Mouse (Mus musculus): ENCODE data around the gene Larp1b.
"Not testable (repeated sequence)": the region's sequence is repeated elsewhere in the genome, so short reads cannot be mapped to it uniquely, and the experiment has no call there.

Gene Larp1b

DNA sequence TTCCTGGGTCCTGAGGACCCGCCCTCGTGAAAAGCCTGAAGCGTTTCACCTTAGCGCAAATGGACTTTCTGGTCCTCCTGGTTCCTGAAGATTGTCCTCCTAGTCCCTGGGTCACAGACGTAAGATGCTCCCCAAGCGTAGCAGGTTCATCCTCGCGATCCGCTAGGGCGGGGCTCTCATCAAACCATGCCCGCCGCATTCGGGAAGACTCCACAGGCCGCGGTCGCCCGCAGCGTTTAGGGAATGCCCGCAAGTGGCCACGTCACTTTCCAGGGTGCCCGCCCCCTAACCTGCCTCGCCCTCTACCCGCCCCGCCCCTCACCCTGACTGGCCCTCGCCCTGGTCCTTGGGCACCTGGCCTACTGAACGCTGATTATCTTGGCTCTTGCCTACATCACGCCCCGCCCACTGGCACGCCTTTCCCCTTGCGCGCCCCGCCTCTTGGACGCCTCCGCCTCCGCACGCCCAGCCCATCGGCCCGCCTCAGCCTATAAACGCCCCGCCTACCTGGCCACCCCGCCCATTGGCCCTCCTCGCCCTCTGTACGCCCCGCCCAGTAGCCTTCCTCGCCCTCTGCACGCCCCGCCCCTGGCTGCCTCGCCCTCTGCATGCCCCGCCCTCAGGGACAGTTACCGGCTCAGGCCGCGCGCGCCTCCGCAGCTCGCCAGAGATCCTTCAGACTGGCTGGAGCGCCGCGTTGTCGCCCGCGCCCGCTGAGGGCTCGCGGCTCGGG is at the start of gene Larp1b:
TSS of gene Larp1b (plus strand) at position 659 of the 733 bp plus-strand sequence.
- CTCF ChIA-PET, result interaction anchor here (0.7 kb wide), 1 partner anchor 24 kb away, joined by 11 read pairs; no protein-coding TSS in a partner anchor

DNA sequence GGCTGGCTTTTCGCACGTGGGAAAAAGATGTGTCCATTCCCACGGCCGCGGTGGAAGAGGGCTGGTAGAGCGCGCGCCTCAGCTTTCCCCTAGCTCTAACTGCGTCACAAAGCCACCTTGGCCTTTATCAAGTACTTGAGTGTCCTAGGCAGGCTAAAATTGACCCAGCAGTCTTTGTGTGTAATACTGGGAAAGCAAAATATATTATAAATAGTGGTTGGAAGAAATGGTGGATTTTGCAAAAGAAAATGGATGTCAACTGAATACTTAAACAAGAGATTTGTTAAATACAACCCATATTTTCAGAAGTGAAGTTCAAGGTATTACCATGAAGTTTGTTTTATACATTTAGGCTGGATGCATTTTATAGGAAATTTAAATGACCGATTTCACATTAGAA is 47.2 kb upstream of the Larp1b start, which contains the start of gene 1700034I23Rik:
TSS of gene 1700034I23Rik (minus strand) at position 101 of the 400 bp plus-strand sequence.
- CTCF ChIA-PET, result not testable (repeated sequence)

DNA sequence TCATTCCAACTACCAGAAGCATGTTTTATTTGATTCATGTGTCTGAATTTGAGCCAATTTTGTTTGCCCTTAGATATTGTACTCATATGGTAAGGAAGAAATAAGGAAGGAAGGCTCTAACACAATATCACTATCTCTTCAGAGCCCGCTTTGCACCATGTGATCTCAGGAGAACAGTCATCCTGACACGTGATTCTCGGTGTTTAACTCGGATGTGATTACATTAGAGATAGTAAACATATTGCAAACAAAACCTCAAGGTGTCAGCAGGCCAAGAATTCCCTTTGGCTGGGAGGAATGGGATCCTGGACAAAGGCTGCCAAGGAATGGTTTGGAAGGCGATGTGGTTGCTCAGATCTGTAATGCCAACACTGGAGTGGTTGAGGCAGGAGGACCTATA is 11.4 kb upstream of the Larp1b start:
- CTCF ChIA-PET, result no interaction called here

DNA sequence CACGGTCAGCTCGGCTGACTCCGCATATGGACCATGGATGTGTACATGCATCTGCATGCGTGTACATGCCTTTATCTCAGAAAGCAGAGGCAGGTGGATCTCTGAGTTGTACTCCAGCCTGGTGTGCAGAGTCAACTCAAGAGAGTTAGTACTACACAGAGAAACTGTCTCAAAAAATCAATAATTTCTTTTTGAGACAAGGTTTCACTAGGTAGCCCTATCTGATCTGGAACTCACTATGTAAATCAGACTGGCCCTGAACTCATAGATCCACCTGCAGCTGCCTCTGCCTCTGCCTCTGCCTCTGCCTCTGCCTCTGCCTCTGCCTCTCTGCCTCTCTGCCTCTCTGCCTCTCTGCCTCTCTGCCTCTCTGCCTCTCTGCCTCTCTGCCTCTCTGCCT is 11.0 kb upstream of the Larp1b start:
- CTCF ChIA-PET, result no interaction called here

DNA sequence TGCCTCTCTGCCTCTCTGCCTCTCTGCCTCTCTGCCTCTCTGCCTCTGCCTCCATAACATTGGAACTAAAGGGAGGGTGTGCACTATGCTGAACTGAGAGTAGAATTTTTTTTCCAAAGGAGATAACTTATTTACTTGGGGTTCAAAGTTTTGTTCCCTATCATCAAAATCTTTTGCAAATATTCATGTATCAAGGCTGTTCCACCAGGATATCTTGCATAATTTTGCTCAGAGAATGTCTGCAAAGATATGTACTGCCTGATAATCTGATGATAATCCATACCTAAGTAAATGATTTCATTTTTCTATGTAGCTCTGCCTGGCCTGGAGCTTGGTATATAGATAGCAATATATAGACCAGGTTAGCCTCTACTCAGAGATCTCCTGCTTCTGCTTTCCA is 10.6 kb upstream of the Larp1b start:
- CTCF ChIA-PET, result no interaction called here

DNA sequence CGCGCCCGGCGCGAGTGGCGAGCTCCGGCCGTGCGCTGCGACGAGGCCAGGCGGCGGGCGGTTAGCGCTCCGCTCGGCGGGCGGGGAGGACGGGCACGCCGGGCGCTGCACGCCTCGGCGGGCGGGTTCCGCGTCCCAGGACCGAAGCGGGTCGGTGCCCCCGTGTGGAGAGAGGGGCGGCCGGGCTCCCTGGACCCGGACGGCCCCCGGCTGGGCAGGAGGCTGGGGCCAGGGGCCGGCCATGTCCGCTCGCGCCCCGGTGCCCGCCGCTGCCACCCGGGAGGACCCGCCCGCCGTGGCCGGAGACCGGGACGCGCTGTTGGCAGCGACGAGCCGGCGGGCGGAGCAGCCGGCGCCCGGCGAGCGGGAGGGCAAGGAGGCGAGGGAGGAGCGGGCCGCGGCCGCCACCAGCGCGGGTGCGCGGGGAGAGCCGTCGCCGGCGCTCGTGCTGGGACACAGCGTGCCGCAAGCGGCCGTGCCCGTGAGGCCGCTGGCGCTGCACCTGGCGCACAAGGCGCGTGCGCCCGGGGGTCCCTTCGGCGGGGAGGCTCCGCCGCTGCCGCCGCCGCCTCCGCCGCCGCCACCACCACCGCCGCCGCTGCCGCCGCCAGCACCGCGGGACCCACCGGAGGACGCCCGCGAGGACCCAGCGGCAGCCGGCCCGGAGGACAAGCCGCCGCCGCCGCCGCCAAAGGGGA is 424 bp downstream of the Larp1b start:
- CTCF ChIA-PET, result interaction anchor here (0.7 kb wide), 1 partner anchor 23 kb away, joined by 11 read pairs; no protein-coding TSS in a partner anchor

DNA sequence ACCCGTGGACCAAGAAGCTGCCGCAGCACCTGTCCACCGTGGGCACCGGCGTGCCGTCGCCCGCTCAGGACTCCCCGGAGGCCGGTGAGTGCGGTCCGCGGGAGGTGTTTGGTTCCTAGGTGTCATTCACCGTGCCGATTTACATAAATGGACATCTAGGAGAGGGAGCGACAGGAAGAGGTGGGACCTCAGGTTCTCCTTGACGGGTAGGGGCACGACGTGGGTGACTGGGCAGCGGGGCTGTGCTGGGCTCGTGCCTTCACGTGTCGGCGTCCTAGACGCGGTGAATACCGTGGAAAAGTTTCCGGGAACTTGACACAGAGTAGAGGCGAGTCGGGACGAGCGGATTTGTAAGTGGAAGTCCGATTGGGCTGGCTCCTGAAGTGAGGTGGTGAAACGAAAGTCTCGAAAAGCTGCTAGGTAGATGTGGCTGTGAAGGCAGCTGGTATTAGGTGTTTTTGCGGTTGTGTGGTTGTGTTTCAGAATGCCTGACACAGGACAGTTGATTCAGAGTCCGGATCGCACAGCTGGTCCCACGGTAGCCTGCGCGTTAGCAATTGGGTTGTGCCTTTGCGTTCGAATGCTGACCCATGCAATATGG is 1.1 kb downstream of the Larp1b start:
- CTCF ChIA-PET, result no interaction called here

DNA sequence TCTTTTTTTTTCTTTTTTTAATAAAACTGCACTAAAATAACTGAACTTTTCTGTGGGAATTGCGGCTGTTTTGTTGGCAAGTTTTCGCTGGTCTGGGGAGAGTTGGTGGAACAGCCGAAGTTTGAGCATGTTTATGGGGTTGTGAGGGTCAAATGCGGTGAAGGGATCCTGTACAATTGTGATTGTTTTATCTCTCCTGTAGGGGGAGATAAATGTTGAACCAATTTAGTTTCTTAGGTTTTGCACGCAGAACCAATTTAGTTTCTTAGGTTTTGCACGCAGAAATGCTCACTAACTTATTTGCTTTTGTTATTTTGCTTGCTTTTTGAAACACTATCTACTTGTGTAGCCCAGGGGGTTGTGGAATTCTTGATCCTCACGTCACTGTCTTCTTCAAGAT is 1.7 kb downstream of the Larp1b start:
- CTCF ChIA-PET, result no interaction called here

DNA sequence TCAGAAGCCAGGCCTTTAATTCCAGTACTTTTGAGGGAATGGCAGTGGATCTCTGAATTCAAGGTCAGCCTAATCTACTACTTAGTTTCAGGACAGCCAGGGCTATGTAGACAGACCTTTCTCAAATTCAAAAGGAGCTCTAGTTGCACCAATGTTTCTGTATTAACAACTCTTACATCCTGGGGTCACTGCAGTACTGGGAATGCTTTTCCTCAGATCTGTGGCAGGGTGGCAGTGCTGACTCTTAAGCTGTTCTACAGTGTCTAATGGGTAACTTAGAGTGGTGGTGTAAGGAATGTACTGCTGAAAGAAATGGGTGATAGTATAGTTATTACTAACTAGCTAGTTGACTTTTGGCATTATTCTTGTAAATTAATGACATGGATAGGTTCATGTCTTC is 3.0 kb downstream of the Larp1b start:
- CTCF ChIA-PET, result no interaction called here

DNA sequence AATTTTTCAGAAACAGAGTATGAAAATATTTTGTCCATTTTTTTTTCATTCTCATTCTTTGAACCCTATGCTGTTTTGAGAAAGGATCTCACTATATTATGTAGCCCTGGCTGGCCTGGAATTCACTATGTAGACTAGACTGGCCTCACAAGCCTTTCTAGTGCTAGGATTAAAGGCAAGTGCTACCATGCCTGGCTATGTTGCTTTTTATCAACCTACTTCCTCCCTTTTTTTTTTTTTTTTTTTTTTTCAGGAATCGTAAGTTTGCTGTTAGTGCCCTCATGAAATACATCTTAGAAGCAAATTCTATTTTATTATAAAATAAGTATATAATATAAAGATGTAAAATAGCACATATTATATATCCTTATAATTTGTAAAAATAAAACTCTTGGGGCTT is 5.2 kb downstream of the Larp1b start:
- CTCF ChIA-PET, result no interaction called here

DNA sequence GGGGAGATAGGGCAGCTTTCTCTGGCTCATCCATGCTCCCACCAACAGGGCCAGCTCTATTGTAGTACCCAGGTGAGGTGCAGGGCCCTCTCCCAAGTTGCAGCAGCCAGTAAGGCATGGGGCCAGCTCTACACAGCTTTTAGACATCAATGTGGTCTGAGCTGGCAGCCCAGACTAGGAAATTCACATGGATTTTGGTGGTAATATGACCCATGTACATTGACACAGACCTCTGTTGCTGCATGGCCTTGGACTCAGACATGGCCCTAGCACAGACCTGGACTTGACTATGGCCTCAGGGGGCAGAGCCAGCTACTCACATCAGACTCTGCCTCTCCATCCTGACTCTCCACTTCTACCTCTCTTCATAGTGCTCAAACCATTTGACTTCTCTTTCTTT is 9.2 kb downstream of the Larp1b start:
- CTCF ChIA-PET, result interaction anchor here (0.7 kb wide), 1 partner anchor 113 kb away, joined by 4 read pairs; no protein-coding TSS in a partner anchor

DNA sequence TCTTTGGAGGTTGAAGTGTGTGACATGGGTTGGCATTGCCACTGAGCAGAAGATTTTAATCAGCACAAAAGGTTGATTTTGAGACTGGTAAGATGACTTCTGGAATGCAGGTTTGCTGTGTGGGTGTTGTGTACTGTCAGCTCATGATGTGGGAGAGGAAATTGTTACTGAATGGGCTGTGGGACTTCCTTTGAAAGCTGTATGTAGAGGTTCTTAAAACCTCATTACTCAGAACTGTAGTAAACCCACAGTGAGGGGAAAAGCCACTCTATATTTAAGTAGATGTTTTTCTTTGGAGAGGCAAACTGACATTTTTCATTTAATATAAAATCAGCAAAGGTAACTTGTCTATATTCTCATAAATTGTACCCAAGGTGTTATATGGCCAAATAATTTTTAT is 31.1 kb downstream of the Larp1b start:
- CTCF ChIA-PET, result no interaction called here

DNA sequence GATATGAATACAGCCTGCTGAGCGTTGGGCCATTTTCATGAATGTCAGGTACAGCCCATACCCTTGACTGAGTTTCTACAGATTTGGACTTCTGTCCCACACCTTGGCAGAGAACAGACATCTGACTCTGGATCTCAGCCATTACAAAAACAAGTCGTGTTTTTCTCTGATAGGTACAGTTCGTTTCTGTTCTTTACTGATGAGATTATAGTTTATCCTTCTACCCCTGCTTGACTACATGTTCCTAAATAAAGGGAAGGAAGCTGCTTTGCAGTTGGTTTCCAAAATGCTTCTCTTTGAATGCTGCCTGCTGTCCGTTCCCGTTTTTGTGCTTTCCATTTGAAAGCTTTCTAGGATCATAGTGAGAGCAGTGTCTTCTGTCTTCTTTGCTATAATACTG is 37.9 kb downstream of the Larp1b start:
- CTCF ChIA-PET, result no interaction called here

DNA sequence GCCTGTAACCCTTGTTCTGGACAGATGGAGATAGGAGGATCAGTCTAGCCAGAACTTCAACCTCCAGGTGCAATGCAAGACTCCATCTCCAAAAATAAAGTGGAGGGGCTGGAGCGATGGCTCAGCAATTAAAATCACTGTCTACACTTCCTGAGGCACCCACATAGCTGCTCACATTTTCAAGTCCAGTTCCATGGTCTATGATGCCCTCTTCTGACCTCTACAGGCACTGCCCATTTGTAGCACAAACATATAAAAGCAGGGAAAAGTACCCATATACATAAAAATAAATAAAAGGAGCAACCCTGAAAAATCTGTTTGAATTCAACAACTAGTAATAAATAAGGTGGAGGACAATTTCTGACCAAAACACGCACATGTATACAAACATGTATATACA is 39.1 kb downstream of the Larp1b start:
- CTCF ChIA-PET, result no interaction called here

DNA sequence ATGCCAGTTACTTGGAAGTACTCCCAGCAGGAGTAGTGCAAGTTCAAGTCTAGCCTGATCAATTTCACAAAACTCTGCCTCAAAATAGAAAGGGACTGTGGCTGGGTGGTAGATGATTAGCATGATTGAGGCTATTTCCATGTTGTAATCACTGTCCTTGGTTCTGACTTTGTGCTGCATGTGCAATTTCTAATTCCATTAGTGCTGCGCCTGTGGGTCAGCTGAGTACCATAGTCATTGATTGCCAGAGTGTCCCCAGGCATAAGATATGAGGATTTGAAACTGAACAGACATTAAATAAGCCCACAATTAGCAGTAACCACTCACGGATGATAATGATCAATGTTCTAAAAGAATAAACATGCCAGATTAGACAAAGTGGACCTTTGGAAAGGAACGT is 41.9 kb downstream of the Larp1b start:
- CTCF ChIA-PET, result no interaction called here

DNA sequence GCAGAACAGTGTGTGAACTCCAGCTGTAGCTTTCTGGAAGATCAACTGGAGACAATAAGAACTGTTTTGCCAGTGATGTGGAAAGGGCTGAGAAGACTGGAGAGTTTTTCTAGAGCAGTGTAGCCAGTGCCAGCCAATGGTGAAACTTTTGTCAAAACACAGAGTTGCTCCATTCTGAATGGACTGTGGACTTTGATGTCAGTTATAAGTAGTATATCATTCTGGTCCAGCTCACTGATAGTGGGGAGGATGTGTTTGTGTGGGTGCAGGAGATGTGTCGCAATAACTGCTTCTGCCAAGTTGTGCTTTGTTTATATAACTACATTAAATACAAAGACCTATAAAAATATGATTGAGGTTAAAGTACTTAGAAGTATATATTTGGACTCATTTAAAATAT is 45.5 kb downstream of the Larp1b start:
- CTCF ChIA-PET, result no interaction called here

DNA sequence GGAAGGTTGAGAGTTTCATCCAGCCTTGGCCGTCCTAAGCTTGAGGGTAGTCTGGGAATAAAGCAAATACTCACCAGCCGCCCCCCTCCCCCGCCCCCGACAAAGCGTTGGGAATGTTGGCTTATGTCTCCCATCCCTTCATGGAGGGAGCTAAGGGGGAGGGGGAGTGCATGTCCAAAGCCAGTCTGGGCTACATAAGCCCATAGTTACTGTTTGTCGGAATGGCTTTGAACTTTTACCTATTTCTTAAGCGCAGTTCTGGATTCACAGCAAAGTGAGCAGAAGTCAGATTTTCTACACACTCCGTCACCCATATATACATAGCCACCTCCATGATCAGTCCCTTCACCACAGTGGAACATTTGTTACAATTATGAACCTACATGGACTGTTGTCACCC is 59.7 kb downstream of the Larp1b start:
- CTCF ChIA-PET, result no interaction called here

DNA sequence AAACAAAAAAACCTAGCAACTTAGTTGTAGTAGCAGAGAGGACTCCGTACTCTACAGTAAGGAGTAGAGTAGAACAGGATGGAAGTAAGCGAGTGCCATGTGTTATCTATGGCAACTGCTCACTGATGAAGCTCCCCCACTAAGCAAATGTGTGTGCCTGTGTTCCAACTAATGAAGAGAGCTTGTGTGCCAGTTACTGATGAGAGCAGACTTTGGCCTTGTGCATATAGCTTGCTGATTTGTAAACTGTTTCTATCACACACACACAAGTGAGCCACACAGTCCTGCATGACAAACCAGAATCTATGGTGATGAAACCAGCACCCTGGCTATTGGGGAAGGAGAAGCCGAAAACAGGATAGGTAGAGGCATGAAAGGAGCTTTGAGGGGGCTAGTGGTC is 60.4 kb downstream of the Larp1b start:
- CTCF ChIA-PET, result no interaction called here

DNA sequence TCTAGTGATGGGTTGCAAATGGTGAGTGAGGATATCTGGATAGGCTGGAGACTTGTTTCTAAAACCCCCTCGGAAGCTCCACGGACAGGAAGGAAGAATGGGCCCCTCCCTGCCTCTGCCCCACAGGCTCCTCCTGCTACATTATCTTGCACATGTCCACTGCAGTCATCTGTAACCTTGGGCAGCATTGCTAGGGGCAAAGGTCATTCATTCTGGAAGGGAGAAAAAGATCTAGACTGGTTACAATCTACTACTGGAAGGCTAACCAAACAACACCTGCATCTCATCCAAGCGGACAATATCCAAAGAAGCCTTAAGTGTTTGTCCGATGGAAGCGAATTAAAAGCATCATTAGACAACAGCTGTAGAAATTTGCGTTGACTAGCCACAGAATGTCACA is 61.1 kb downstream of the Larp1b start:
- CTCF ChIA-PET, result no interaction called here

DNA sequence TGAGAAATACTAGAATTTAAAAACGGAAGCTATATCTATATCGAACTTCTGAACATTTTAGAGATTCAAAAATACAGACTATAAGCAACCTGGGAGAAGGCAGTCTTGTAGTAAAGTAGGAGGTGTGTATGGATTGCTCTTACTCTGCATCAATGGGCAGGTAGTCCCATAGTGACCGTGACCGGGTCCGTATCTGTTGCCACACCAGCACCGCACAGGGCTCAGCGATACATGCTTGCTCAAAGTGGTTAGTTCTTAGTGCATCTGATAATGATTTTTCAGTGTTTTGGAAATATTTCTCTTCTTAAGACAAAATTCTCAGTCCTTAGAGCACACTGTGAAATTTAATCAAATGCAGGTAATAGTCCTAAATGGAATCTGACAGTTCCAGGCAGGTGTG is 62.8 kb downstream of the Larp1b start:
- CTCF ChIA-PET, result no interaction called here

DNA sequence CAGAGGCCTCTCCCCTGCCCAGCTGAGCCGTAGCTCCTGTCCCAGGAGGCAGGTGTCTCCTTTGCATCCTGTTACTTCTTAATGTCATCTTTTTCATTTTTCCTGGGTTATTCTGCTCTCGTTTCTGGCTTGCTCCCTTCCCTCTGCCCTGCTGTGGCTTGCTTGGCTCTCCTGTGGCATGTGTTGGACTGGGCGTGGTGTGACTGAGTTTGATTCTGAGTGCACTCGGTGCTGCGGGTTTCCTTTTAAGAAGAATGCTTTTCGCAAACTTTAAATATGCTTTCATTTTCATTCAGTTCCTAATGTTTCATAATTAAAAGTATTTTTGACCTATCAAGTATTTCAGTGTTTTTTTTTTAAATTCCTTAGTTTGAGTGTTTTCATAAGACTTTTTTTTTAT is 65.3 kb downstream of the Larp1b start:
- CTCF ChIA-PET, result no interaction called here

DNA sequence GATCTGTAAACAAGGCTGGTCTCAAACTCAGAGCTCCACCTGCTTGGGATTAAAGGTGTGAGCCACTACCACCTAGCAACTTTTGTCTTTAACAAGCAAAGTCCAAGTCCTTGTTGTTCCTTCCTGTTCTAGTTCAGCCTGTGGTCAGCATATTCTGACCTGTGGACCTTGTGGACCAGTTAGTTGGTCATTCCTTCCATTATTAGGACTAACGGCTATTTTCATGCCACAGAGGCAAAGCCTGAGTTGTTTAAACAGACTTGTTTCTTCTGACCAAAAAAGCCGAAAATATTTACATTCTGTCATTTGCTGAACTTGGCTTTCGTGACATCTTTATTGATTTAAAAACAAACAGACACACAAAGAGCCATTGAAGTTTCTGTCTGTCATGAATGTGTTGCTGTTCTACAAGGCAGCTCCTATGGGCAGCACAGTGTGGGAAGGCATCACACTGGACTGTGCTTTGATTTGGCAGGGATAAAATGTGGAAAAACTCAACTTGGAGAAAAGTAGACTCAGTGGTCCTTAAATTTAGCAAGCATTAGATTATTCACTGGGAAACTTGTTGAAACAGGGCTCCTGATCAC is 68.5 kb downstream of the Larp1b start:
- CTCF ChIA-PET, result no interaction called here

DNA sequence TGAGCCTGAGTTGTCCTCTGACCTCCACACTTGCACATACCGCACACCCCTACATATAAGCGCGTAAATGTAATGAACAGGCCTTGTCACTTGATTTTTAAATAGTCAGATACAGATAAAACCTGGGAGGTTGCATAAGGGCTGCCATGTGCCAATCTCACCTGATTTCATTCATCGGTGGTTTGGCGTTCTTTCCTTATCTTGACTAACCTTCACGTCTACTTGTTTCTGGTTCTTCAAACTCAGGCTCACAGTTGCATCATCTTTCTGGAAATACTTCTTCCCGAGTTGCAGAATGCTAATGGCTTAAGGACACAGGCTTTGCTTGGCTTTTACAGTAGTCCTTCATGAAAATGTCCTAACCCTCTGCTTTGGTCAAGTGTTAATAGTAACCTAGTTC is 71.1 kb downstream of the Larp1b start:
- CTCF ChIA-PET, result no interaction called here

Data from spleen, embryonic (tissue).